In the genomic region with DNA sequence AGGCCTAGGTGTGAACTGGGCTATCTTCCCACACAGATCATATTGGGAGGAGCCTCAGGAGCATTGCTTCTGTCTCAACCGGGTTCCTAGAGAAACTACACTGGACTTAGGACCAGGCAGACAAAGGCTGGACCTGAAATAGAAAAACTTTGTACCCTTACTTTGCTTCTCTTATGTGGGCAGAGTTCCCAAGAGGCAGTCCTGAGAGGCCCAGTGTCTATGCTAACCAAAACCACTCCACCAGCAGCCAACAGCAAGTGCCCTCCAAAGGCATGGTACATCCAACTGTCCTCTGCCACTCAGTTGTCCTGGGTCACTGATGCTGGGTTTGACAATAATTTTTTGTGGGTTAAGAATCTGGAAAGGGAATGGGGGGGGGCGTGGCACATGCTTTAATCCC, we compare ENCODE assay signal across 39 mouse cellular contexts. TPM values are rescaled to one million over a fixed set of nuclear protein-coding genes. Genes with fewer than 3 reads are reported as not detected.
DNase-seq lines count a peak whose midpoint lies in the region; ATAC-seq and TF ChIP-seq lines count a peak whose summit lies in the region.
"Had no signal": no experiment of that assay in that cellular context is flagged by ENCODE, and none has a peak within 500 bp of the region (broad histone marks: within the 10 kb centered on the region; RNA-seq: fewer than 3 reads in every experiment).

No protein-coding gene starts in this region.

- no peak for TF ChIP-seq POLR2A in kidney, adult 2 months (IDR thresholded peaks at IDR 0.05; ENCODE audit: low read depth, low read length)
- TF ChIP-seq POLR2A in small intestine, adult 2 months (IDR thresholded peaks at IDR 0.05; ENCODE audit: low read depth, low read length) = no peak

- no peak overlapping the region for H3K4me3 ChIP-seq in heart, embryonic 10.5 days
- H3K4me3 ChIP-seq in heart, embryonic 15.5 days = no peak overlapping the region
- no peak overlapping the region for H3K4me3 ChIP-seq in kidney, adult 2 months (ENCODE audit: insufficient read depth, low read depth, low read length)
- H3K4me3 ChIP-seq in kidney, embryonic 16.5 days (ENCODE audit: low read length) = no peak overlapping the region
- H3K4me3 ChIP-seq in small intestine, adult 2 months (ENCODE audit: low read depth, low read length) = no peak overlapping the region
- H3K4me3 ChIP-seq: embryonic facial prominence, embryonic 12.5 days; forebrain, embryonic 10.5 days; forebrain, embryonic 15.5 days; hindbrain, embryonic 10.5 days; left cerebral cortex, adult 2 months; limb, embryonic 12.5 days; liver, embryonic 15.5 days; neural tube, embryonic 15.5 days; stomach, embryonic 15.5 days had no signal

- intact Hi-C loops in heart, postnatal 36 days (cut with DNase I) = loop anchor here (2.0 kb wide), 2 partner anchors 26 to 46 kb away; no protein-coding TSS in a partner anchor

- H3K27me3 ChIP-seq in heart, embryonic 10.5 days (ENCODE audit: insufficient read depth, poor library complexity, severe bottlenecking) = no peaks in the 10 kb centered on the region
- no peaks in the 10 kb centered on the region for H3K27me3 ChIP-seq in heart, embryonic 15.5 days
- no peaks in the 10 kb centered on the region for H3K27me3 ChIP-seq in kidney, adult 2 months (replicated peaks; ENCODE audit: control insufficient read depth, insufficient read depth, low read length)
- H3K27me3 ChIP-seq in kidney, embryonic 16.5 days (ENCODE audit: insufficient read depth, low read length) = no peaks in the 10 kb centered on the region
- H3K27me3 ChIP-seq in small intestine, adult 2 months (ENCODE audit: control insufficient read depth, insufficient read depth, low read length) = no peaks in the 10 kb centered on the region
- H3K27me3 ChIP-seq: embryonic facial prominence, embryonic 12.5 days; forebrain, embryonic 15.5 days; limb, embryonic 12.5 days; liver, embryonic 15.5 days; neural tube, embryonic 15.5 days; stomach, embryonic 15.5 days had no signal

- DNase-seq in heart, embryonic 10.5 days (ENCODE audit: low spot score) = no peak
- DNase-seq in heart, adult 11 months = no peak
- DNase-seq in heart, postnatal 36 days = no peak
- peak; percentile 60 for DNase-seq in kidney, adult 2 months
- DNase-seq in layer of hippocampus, postnatal 10 days (ENCODE audit: low spot score in 2 of 2) = no peak
- DNase-seq: adrenal gland, postnatal 25 days; B cell, adult 2 months; embryo, embryonic 11 days; kidney, adult 8-10 months; lung, embryonic 14.5 days; lung, postnatal 14 days; midbrain, embryonic 14.5 days; retina, postnatal 1 day; right cerebral cortex, postnatal 14 days; thymus, postnatal 14 days had no signal

- no peak overlapping the region for H3K9ac ChIP-seq in heart, embryonic 15.5 days
- H3K9ac ChIP-seq in kidney, embryonic 16.5 days (replicated peaks; ENCODE audit: low read length) = no peak overlapping the region
- H3K9ac ChIP-seq: embryonic facial prominence, embryonic 12.5 days; forebrain, embryonic 15.5 days; limb, embryonic 12.5 days; liver, embryonic 15.5 days; lung, embryonic 14.5 days; neural tube, embryonic 15.5 days; stomach, embryonic 15.5 days had no signal

- ATAC-seq in heart, embryonic 15.5 days (replicated peaks; ENCODE audit: insufficient number of reproducible peaks, insufficient read depth, low FRiP score, low read depth) = no peak
- no peak for ATAC-seq in kidney, embryonic 16.5 days (ENCODE audit: low FRiP score, low TSS enrichment)
- ATAC-seq: forebrain, embryonic 15.5 days had no signal

- H3K36me3 ChIP-seq in heart, embryonic 10.5 days = no peaks in the 10 kb centered on the region
- H3K36me3 ChIP-seq in heart, embryonic 15.5 days = no peaks in the 10 kb centered on the region
- no peaks in the 10 kb centered on the region for H3K36me3 ChIP-seq in kidney, adult 2 months (ENCODE audit: control insufficient read depth, insufficient read depth, low read length)
- no peaks in the 10 kb centered on the region for H3K36me3 ChIP-seq in kidney, embryonic 16.5 days (ENCODE audit: insufficient read depth, low read length)
- H3K36me3 ChIP-seq in small intestine, adult 2 months (ENCODE audit: control insufficient read depth, insufficient read depth, low read length) = no peaks in the 10 kb centered on the region
- H3K36me3 ChIP-seq: embryonic facial prominence, embryonic 12.5 days; forebrain, embryonic 10.5 days; forebrain, embryonic 15.5 days; hindbrain, embryonic 10.5 days; limb, embryonic 12.5 days; liver, embryonic 15.5 days; neural tube, embryonic 15.5 days; stomach, embryonic 15.5 days had no signal

- 75% methylated on average over 2 of the region's 2 CpGs for WGBS in heart, embryonic 10.5 days
- 60% methylated on average over 2 of the region's 2 CpGs for WGBS in heart, embryonic 15.5 days
- 75% methylated on average over 2 of the region's 2 CpGs for WGBS in kidney, adult 2 months
- 69% methylated on average over 2 of the region's 2 CpGs for WGBS in kidney, embryonic 16.5 days
- WGBS in small intestine, adult 2 months = 40% methylated on average over 2 of the region's 2 CpGs

- peak overlapping the region; percentile 84; the same call in 1 of the 2 replicates for H3K27ac ChIP-seq in heart, embryonic 10.5 days
- H3K27ac ChIP-seq in heart, embryonic 15.5 days = peak overlapping the region; percentile 97
- no peak overlapping the region for H3K27ac ChIP-seq in kidney, adult 2 months (ENCODE audit: insufficient read depth, low read depth, low read length)
- no peak overlapping the region for H3K27ac ChIP-seq in kidney, embryonic 16.5 days (ENCODE audit: low read length)
- peak overlapping the region; percentile 35 for H3K27ac ChIP-seq in small intestine, adult 2 months (ENCODE audit: insufficient read depth, low read depth, low read length)
- H3K27ac ChIP-seq: embryonic facial prominence, embryonic 12.5 days; forebrain, embryonic 10.5 days; forebrain, embryonic 15.5 days; limb, embryonic 12.5 days; liver, embryonic 15.5 days; neural tube, embryonic 15.5 days; stomach, embryonic 15.5 days had no signal

- H3K9me3 ChIP-seq in heart, embryonic 10.5 days = no peaks in the 10 kb centered on the region
- no peaks in the 10 kb centered on the region for H3K9me3 ChIP-seq in heart, embryonic 15.5 days (replicated peaks)
- H3K9me3 ChIP-seq in kidney, embryonic 16.5 days (ENCODE audit: low read length) = no peaks in the 10 kb centered on the region
- H3K9me3 ChIP-seq: embryonic facial prominence, embryonic 12.5 days; forebrain, embryonic 10.5 days; forebrain, embryonic 15.5 days; hindbrain, embryonic 10.5 days; limb, embryonic 12.5 days; liver, embryonic 15.5 days; neural tube, embryonic 15.5 days; stomach, embryonic 15.5 days had no signal

- no peak for TF ChIP-seq CTCF in kidney, adult 2 months (conservative IDR thresholded peaks at IDR 0.05; ENCODE audit: insufficient read depth, insufficient read length, low read depth, low read length)
- no peak for TF ChIP-seq CTCF in small intestine, adult 2 months (IDR thresholded peaks at IDR 0.05; ENCODE audit: extremely low read depth, insufficient read length, insufficient replicate concordance, low read depth, low read length)

- H3K4me1 ChIP-seq in heart, embryonic 10.5 days = peaks cover 31% of the 10 kb centered on the region
- peaks cover 40% of the 10 kb centered on the region for H3K4me1 ChIP-seq in heart, embryonic 15.5 days (replicated peaks)
- H3K4me1 ChIP-seq in kidney, adult 2 months (ENCODE audit: control insufficient read depth, insufficient read depth, low read length) = peaks cover 14% of the 10 kb centered on the region; the same call in 1 of the 2 replicates
- H3K4me1 ChIP-seq in kidney, embryonic 16.5 days (ENCODE audit: insufficient read depth, low read length) = peaks cover 10% of the 10 kb centered on the region
- peaks cover 20% of the 10 kb centered on the region; the same call in 1 of the 2 replicates for H3K4me1 ChIP-seq in small intestine, adult 2 months (ENCODE audit: control insufficient read depth, insufficient read depth, insufficient read length, low read length)

- H3K4me2 ChIP-seq in heart, embryonic 15.5 days = no peak overlapping the region
- H3K4me2 ChIP-seq in kidney, embryonic 16.5 days (replicated peaks; ENCODE audit: low read depth, low read length) = no peak overlapping the region
- H3K4me2 ChIP-seq: embryonic facial prominence, embryonic 12.5 days; forebrain, embryonic 15.5 days; limb, embryonic 12.5 days; liver, embryonic 15.5 days; lung, embryonic 14.5 days; neural tube, embryonic 15.5 days; stomach, embryonic 15.5 days had no signal

RNA-seq across cellular contexts. Expression of a gene that starts 9.7 kb away (rescaled TPM):
- polyA plus RNA-seq in heart, embryonic 10.5 days (2016; fragmentation: Nextera tagmentation; extraction: Ambion mirVana) = 35.8 and 47.3 TPM in 2 replicates
- 35.4 and 43.2 TPM in 2 replicates for polyA plus RNA-seq in heart, embryonic 15.5 days (2015; fragmentation: Nextera tagmentation; extraction: Ambion mirVana)
- 100 to 1,000 TPM; 123 to 138 TPM for total RNA-seq in heart, postnatal 36 days (2021)
- polyA plus RNA-seq in kidney, adult 2 months (2012; rRNA removed) = 41.8 and 42.7 TPM in 2 replicates
- polyA plus RNA-seq in kidney, embryonic 16.5 days (2015; fragmentation: Nextera tagmentation; extraction: Ambion mirVana) = 16.9 and 20.2 TPM in 2 replicates
- 61.9 and 89.7 TPM in 2 replicates for polyA plus RNA-seq in small intestine, adult 2 months (2012; rRNA removed)
- 100 to 1,000 TPM; 125 to 126 TPM for total RNA-seq in layer of hippocampus, postnatal 10 days (2021)

RNA-seq across cellular contexts. Expression of a gene that starts 50.7 kb away (rescaled TPM):
- polyA plus RNA-seq in heart, embryonic 10.5 days (2016; fragmentation: Nextera tagmentation; extraction: Ambion mirVana) = 22.0 and 27.4 TPM in 2 replicates
- polyA plus RNA-seq in heart, embryonic 15.5 days (2015; fragmentation: Nextera tagmentation; extraction: Ambion mirVana) = 21.1 and 25.1 TPM in 2 replicates
- under 1 TPM; 0.76 to 0.94 TPM for total RNA-seq in heart, postnatal 36 days (2021)
- 0.81 and 0.83 TPM in 2 replicates for polyA plus RNA-seq in kidney, adult 2 months (2012; rRNA removed)
- 20.9 and 23.6 TPM in 2 replicates for polyA plus RNA-seq in kidney, embryonic 16.5 days (2015; fragmentation: Nextera tagmentation; extraction: Ambion mirVana)
- 7.1 and 14.6 TPM in 2 replicates for polyA plus RNA-seq in small intestine, adult 2 months (2012; rRNA removed)
- total RNA-seq in layer of hippocampus, postnatal 10 days (2021) = 1 to 10 TPM; 2.1 to 2.3 TPM
- total RNA-seq: monocyte, adult 5-6 weeks had no signal

RNA-seq across cellular contexts. Expression of a gene that starts 54.4 kb away (rescaled TPM):
- polyA plus RNA-seq in heart, embryonic 10.5 days (2016; fragmentation: Nextera tagmentation; extraction: Ambion mirVana) = 0.14 TPM in 1 of 2 replicates, not detected in the other
- 0.32 TPM in 1 of 2 replicates, not detected in the other for polyA plus RNA-seq in heart, embryonic 15.5 days (2015; fragmentation: Nextera tagmentation; extraction: Ambion mirVana)
- not detected for total RNA-seq in heart, postnatal 36 days (2021)
- polyA plus RNA-seq in kidney, adult 2 months (2012; rRNA removed) = 0.15 TPM in 1 of 2 replicates, not detected in the other
- polyA plus RNA-seq in kidney, embryonic 16.5 days (2015; fragmentation: Nextera tagmentation; extraction: Ambion mirVana) = not detected in 2 replicates
- not detected in 2 replicates for polyA plus RNA-seq in small intestine, adult 2 months (2012; rRNA removed)
- total RNA-seq in layer of hippocampus, postnatal 10 days (2021) = not detected
- total RNA-seq: adrenal gland, adult 18-20 months; adrenal gland, postnatal 25 days; gastrocnemius, adult 18-20 months; gastrocnemius, postnatal 4 days; layer of hippocampus, adult 18-20 months; layer of hippocampus, postnatal 14 days; left cerebral cortex, adult 2 months; left cerebral cortex, postnatal 25 days; liver, adult 2 months; monocyte, adult 5-6 weeks had no signal
- polyA plus RNA-seq: brain, embryonic 14.5 days; forebrain, embryonic 10.5 days; forebrain, embryonic 15.5 days; frontal cortex, adult 2 months; hindbrain, embryonic 10.5 days; hindbrain, embryonic 16.5 days; limb, embryonic 12.5 days; liver, adult 2 months; liver, embryonic 15.5 days; lung, embryonic 14.5 days; midbrain, embryonic 14.5 days; neural tube, embryonic 15.5 days; stomach, embryonic 15.5 days; urinary bladder, adult 2 months had no signal

Comparison
In these comparisons a context has a peak if more than half of its experiments do, and no peak if none do; other contexts are left out.
1. H3K27ac ChIP-seq: peak in heart, embryonic 10.5 days (single experiment), heart, embryonic 15.5 days (single experiment) and small intestine, adult 2 months (single experiment); none in kidney, adult 2 months (single experiment) and kidney, embryonic 16.5 days (single experiment).